Mouse (Mus musculus) MEL (cell line): ENCODE measurements around the gene Lpin1. TPM values are rescaled to one million over a fixed set of nuclear protein-coding genes. Genes with fewer than 3 reads are reported as not detected.

Experiments
- DNase-seq: peaks from one replicate; pipeline ENCODE4 v3.0.0; 2011; ENCODE audit warnings: low read depth, low spot score
- H3K27ac ChIP-seq: 2 replicates; pipeline ENCODE4 v1.5.1; 2012; ENCODE audit warnings: low read depth, mild to moderate bottlenecking, control low read depth, low read length, moderate library complexity; ENCODE audit not compliant: control insufficient read depth
- H3K27me3 ChIP-seq, 2 experiments: fragments of 150-350 bp in 1 of 2; sonication (generic) in 1 of 2; 2 replicates each; pipeline ENCODE4 v1.6.1; 2012; ENCODE audit warnings: low read length in 2 of 2, mild to moderate bottlenecking in 2 of 2, improper control_type of control experiment in 1 of 2, moderate library complexity in 1 of 2; ENCODE audit not compliant: insufficient read depth in 2 of 2, control insufficient read depth in 1 of 2
- H3K36me3 ChIP-seq, 2 experiments: 2 replicates each; pipeline ENCODE4 v1.6.1; 2012 to 2014; ENCODE audit warnings: low read length in 2 of 2, improper control_type of control experiment in 1 of 2, inconsistent platforms in 1 of 2, mild to moderate bottlenecking in 1 of 2; ENCODE audit not compliant: insufficient read depth in 2 of 2, control insufficient read depth in 1 of 2
- H3K4me1 ChIP-seq, 2 experiments: fragments of 150-350 bp in 1 of 2; sonication (generic) in 1 of 2; 2 replicates each; pipeline ENCODE4 v1.6.1; 2012; ENCODE audit warnings: low read length in 2 of 2, improper control_type of control experiment in 1 of 2, mild to moderate bottlenecking in 1 of 2; ENCODE audit not compliant: insufficient read depth in 2 of 2, control insufficient read depth in 1 of 2
- H3K4me3 ChIP-seq, 2 experiments: fragments of 150-350 bp in 1 of 2; sonication (generic) in 1 of 2; 2 replicates each; pipeline ENCODE4 v1.5.1; 2012; ENCODE audit warnings: low read depth in 2 of 2, low read length in 2 of 2, mild to moderate bottlenecking in 2 of 2, moderate library complexity in 2 of 2, control low read depth in 1 of 2, improper control_type of control experiment in 1 of 2; ENCODE audit not compliant: control insufficient read depth in 1 of 2, insufficient read depth in 1 of 2
- H3K79me2 ChIP-seq: 2 replicates; pipeline ENCODE4 v1.6.1; 2012; ENCODE audit warnings: mild to moderate bottlenecking, low read length, moderate library complexity; ENCODE audit not compliant: control insufficient read depth, poor library complexity, insufficient read depth
- H3K9ac ChIP-seq: 2 replicates; pipeline ENCODE4 v1.6.1; 2012; ENCODE audit warnings: low read depth, mild to moderate bottlenecking, control low read depth, low read length, moderate library complexity; ENCODE audit not compliant: control insufficient read depth, poor library complexity, severe bottlenecking
- H3K9me3 ChIP-seq: fragments of 150-350 bp; sonication (generic); replicated peaks from 2 replicates; pipeline ENCODE4 v1.6.1; 2012; ENCODE audit warnings: mild to moderate bottlenecking, low read length, improper control_type of control experiment, moderate library complexity; ENCODE audit not compliant: insufficient read depth
- BHLHE40 ChIP-seq: IDR thresholded peaks from 2 replicates; pipeline ENCODE4 v1.6.1; 2012; ENCODE audit warnings: low read depth, mild to moderate bottlenecking, inconsistent platforms, low read length, improper control_type of control experiment, borderline replicate concordance
- CHD1 ChIP-seq: IDR thresholded peaks from 2 replicates; pipeline ENCODE4 v1.6.1; 2012; ENCODE audit warnings: low read depth, mild to moderate bottlenecking, inconsistent platforms, low read length, improper control_type of control experiment
- CHD2 ChIP-seq: IDR thresholded peaks from 2 replicates; pipeline ENCODE4 v1.6.1; 2011; ENCODE audit warnings: low read length, improper control_type of control experiment
- E2F4 ChIP-seq: IDR thresholded peaks from 2 replicates; pipeline ENCODE4 v1.6.1; 2011; ENCODE audit warnings: low read depth, low read length, improper control_type of control experiment, borderline replicate concordance
- ELF1 ChIP-seq: IDR thresholded peaks from 2 replicates; pipeline ENCODE4 v1.6.1; 2014; ENCODE audit warnings: low read depth, mild to moderate bottlenecking, inconsistent platforms, low read length, improper control_type of control experiment, moderate library complexity
- EP300 ChIP-seq, 2 experiments: IDR thresholded peaks; 2 replicates each; pipeline ENCODE4 v1.6.1; 2011; ENCODE audit warnings: improper control_type of control experiment in 2 of 2, low read length in 2 of 2, low read depth in 1 of 2, mild to moderate bottlenecking in 1 of 2
- ETS1 ChIP-seq: IDR thresholded peaks from 2 replicates; pipeline ENCODE4 v1.6.1; 2012; ENCODE audit warnings: low read depth, mild to moderate bottlenecking, inconsistent platforms, low read length, improper control_type of control experiment, moderate library complexity
- GABPA ChIP-seq: IDR thresholded peaks from 2 replicates; pipeline ENCODE4 v1.6.1; 2012; ENCODE audit warnings: low read depth, mild to moderate bottlenecking, inconsistent platforms, low read length, improper control_type of control experiment, moderate library complexity
- GATA1 ChIP-seq: IDR thresholded peaks from 2 replicates; pipeline ENCODE4 v1.6.1; 2011; ENCODE audit warnings: low read depth, low read length, improper control_type of control experiment
- HCFC1 ChIP-seq: IDR thresholded peaks from 2 replicates; pipeline ENCODE4 v1.6.1; 2012; ENCODE audit warnings: low read depth, mild to moderate bottlenecking, inconsistent platforms, low read length, improper control_type of control experiment, moderate library complexity
- JUND ChIP-seq: IDR thresholded peaks from 2 replicates; pipeline ENCODE4 v1.6.1; 2011; ENCODE audit warnings: low read depth, mild to moderate bottlenecking, improper control_type of control experiment, low read length
- KAT2A ChIP-seq: conservative IDR thresholded peaks from 2 replicates; pipeline ENCODE4 v1.6.1; 2012; ENCODE audit warnings: low read depth, low read length, improper control_type of control experiment, inconsistent platforms
- MAFK ChIP-seq: IDR thresholded peaks from 2 replicates; pipeline ENCODE4 v1.6.1; 2011; ENCODE audit warnings: low read depth, mild to moderate bottlenecking, low read length, improper control_type of control experiment, borderline replicate concordance
- MAX ChIP-seq: IDR thresholded peaks from 2 replicates; pipeline ENCODE4 v1.6.1; 2011; ENCODE audit warnings: low read length, improper control_type of control experiment
- MXI1 ChIP-seq: IDR thresholded peaks from 2 replicates; pipeline ENCODE4 v1.6.1; 2011; ENCODE audit warnings: mild to moderate bottlenecking, low read depth, low read length, improper control_type of control experiment
- MYB ChIP-seq: IDR thresholded peaks from 2 replicates; pipeline ENCODE4 v1.6.1; 2011; ENCODE audit warnings: mild to moderate bottlenecking, low read depth, low read length, improper control_type of control experiment
- MYC ChIP-seq: IDR thresholded peaks from 2 replicates; pipeline ENCODE4 v1.6.1; 2011; ENCODE audit warnings: low read depth, mild to moderate bottlenecking, low read length, improper control_type of control experiment, moderate library complexity
- POLR2A ChIP-seq, 2 experiments: IDR thresholded peaks; 2 replicates each; pipeline ENCODE4 v1.6.1; 2011 to 2012; ENCODE audit warnings: low read length in 2 of 2, mild to moderate bottlenecking in 2 of 2, control low read depth in 1 of 2, improper control_type of control experiment in 1 of 2, low read depth in 1 of 2, moderate library complexity in 1 of 2; ENCODE audit not compliant: control insufficient read depth in 1 of 2, insufficient read depth in 1 of 2, poor library complexity in 1 of 2
- POLR2AphosphoS5 ChIP-seq: IDR thresholded peaks from 2 replicates; pipeline ENCODE4 v1.6.1; 2012; ENCODE audit warnings: low read depth, borderline replicate concordance, mild to moderate bottlenecking, inconsistent platforms, low read length, moderate library complexity, mixed read lengths
- RAD21 ChIP-seq: IDR thresholded peaks from 2 replicates; pipeline ENCODE4 v1.6.1; 2011; ENCODE audit warnings: mild to moderate bottlenecking, low read depth, low read length, improper control_type of control experiment
- RCOR1 ChIP-seq: IDR thresholded peaks from 2 replicates; pipeline ENCODE4 v1.6.1; 2012; ENCODE audit warnings: low read depth, mild to moderate bottlenecking, inconsistent platforms, low read length, improper control_type of control experiment
- SIN3A ChIP-seq: IDR thresholded peaks from 2 replicates; pipeline ENCODE4 v1.6.1; 2012; ENCODE audit warnings: low read length, improper control_type of control experiment, inconsistent platforms
- TBP ChIP-seq: IDR thresholded peaks from 2 replicates; pipeline ENCODE4 v1.8.0; 2011; ENCODE audit warnings: low read depth, low read length, improper control_type of control experiment
- UBTF ChIP-seq: IDR thresholded peaks from 2 replicates; pipeline ENCODE4 v1.6.1; 2012; ENCODE audit warnings: low read depth, mild to moderate bottlenecking, inconsistent platforms, low read length, improper control_type of control experiment, moderate library complexity, borderline replicate concordance; ENCODE audit not compliant: insufficient read depth
- USF1 ChIP-seq: IDR thresholded peaks from 2 replicates; pipeline ENCODE4 v1.6.1; 2014; ENCODE audit warnings: low read depth, mild to moderate bottlenecking, inconsistent platforms, low read length, improper control_type of control experiment, moderate library complexity
- polyA plus RNA-seq, 2 experiments: library from polyadenylated mRNA; stranded (reverse) in 1 of 2; unstranded in 1 of 2; fragments of >175 nt in 1 of 2; fragments of >200 nt in 1 of 2; gene quantifications; 2 replicates each; pipeline versions ENCODE4 v1.2.1 to v1.2.4; 2012; ENCODE audit warnings: low replicate concordance in 2 of 2, low read depth in 1 of 2; ENCODE audit not compliant: insufficient read length in 2 of 2, insufficient read depth in 1 of 2, missing spikeins in 1 of 2
- total RNA-seq: library from RNA; depleted of rRNA; stranded (reverse); fragments of 300-350 nt; gene quantifications from 2 replicates; pipeline ENCODE4 v1.2.3, GENCODE M21; 2012

Gene Lpin1
- total and polyA plus RNA-seq, 3 experiments = 1.2 to 3.9 TPM; not detected in 1

DNA sequence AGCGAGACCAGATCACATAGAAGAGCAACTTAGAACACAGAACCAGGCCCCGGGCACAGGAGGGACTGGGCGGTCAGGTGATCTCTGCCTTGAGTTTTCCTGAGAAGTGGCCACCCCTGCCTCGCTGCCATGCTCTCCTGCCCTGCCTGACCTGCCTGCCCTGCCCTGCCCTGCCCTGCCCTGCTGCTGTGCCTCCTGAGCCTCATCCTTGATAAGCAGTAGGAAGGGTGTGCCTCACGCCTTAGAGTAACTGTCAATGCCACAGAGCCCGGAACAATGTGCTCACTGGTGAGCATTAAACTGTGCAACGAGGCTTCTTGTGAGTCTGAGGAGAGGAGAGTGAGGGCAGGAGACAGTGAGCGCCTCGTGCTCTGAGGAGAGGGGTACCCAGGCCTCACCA is 30.5 kb downstream of the Lpin1 start:
- H3K36me3 ChIP-seq = peaks cover 0 to 7% of the 10 kb centered on the region in 2 experiments; a peak in 2 of 4 replicates

DNA sequence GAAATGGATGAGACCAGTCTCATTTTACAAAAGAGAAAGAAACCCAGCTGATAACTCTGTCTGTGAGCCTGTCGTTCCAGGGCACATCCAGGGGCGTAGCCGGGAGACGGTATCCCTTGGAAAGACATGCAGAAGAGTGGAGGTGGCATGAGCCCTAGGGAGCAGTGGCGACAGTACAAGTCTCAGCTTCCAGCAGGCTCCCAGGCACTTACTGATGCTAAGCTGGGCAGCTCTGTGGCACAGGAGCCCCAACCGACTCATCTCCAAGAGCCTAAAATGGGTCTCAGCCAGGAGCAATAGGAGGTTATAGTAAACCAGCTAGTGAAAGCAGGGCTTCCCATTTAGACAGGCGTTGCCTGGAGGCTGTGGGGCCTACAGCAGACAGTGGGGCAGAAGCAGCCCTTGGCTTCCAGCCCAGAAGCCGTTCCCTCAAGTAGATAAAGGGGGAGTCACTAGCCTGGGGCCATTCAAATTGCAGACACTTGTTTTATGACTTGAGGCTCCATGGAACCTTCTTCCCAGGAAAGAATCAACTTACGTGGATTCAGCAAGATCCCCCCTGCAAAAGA is 33.0 kb downstream of the Lpin1 start:
- TF ChIP-seq ELF1 (no peak), CHD2 (no peak), TBP (peak; percentile 93), POLR2A (IDR thresholded peaks at IDR 0.05; ENCODE audit: control insufficient read depth in 1 of 2, insufficient read depth in 1 of 2, low read depth in 1 of 2, low read length in 2 of 2, poor library complexity in 1 of 2) (no peak), SIN3A (no peak), USF1 (no peak), MAFK (no peak), GABPA (no peak), HCFC1 (0 out of 2 replicates have a peak, but pooled peaks have one; percentile 15), MXI1 (no peak), GATA1 (peak; percentile 40; the same call in 1 of the 2 replicates), MYB (no peak), CHD1 (no peak), MAX (no peak)
- TF ChIP-seq, all 39 proteins: peak for 3
- Histone ChIP-seq H3K9ac (peak overlapping the region; percentile 36; the same call in 1 of the 2 replicates), H3K27me3 (no peaks in the 10 kb centered on the region), H3K27ac (peak overlapping the region; percentile 51), H3K79me2 (no peaks in the 10 kb centered on the region), H3K4me3 (no peak overlapping the region), H3K9me3 (no peaks in the 10 kb centered on the region), H3K4me1 (peaks cover 0 to 12% of the 10 kb centered on the region in 2 experiments), H3K36me3 (peaks cover 0 to 7% of the 10 kb centered on the region in 2 experiments; a peak in 2 of 4 replicates)
- DNase-seq = peak; percentile 86

More for the DNA sequence above, 30.5 kb downstream of the Lpin1 start:
- Histone ChIP-seq H3K4me1 (peaks cover 0 to 16% of the 10 kb centered on the region in 2 experiments), H3K9ac (no peak overlapping the region), H3K4me3 (no peak overlapping the region), H3K79me2 (no peaks in the 10 kb centered on the region), H3K9me3 (no peaks in the 10 kb centered on the region), H3K27ac (no peak overlapping the region), H3K27me3 (no peaks in the 10 kb centered on the region)
- TF ChIP-seq CHD2 = no peak
- no peak for TF ChIP-seq RCOR1
- no peak for TF ChIP-seq HCFC1
- TF ChIP-seq KAT2A = no peak
- TF ChIP-seq EP300 (IDR thresholded peaks at IDR 0.05; ENCODE audit: low read depth in 1 of 2, low read length in 2 of 2) = no peak
- no peak for TF ChIP-seq BHLHE40
- TF ChIP-seq CHD1 = no peak
- TF ChIP-seq MYC = no peak
- TF ChIP-seq MYB = no peak
- TF ChIP-seq RAD21 = no peak
- no peak for TF ChIP-seq MXI1
- TF ChIP-seq GABPA = no peak
- TF ChIP-seq ELF1 = no peak
- TF ChIP-seq E2F4 = no peak
- TF ChIP-seq JUND = no peak
- TF ChIP-seq UBTF = no peak
- TF ChIP-seq ETS1 = no peak
- TF ChIP-seq POLR2AphosphoS5 = no peak
- no peak for DNase-seq
